Mouse (Mus musculus): ENCODE measurements around the gene Gm20521. TPM values are rescaled to one million over a fixed set of nuclear protein-coding genes. Genes with fewer than 3 reads are reported as not detected.

The Gm20521 gene
- polyA plus RNA-seq, 1 experiment = 0.74 TPM

GRCm38 (mm10) chr14:54884022-54884712 is 926 bp downstream of the Gm20521 start:
- DNase-seq (ENCODE audit: low read depth, low spot score) = no peak
- WGBS = 16% methylated on average over 21 of the region's 21 CpGs

- 85% methylated on average over 11 of the region's 11 CpGs for WGBS
- DNase-seq (ENCODE audit: low read depth, low spot score) = no peak
Measured at GRCm38 (mm10) chr14:54885309-54885708, 2.1 kb downstream of the Gm20521 start.

GRCm38 (mm10) chr14:54892200-54892599 is 9.0 kb downstream of the Gm20521 start, which contains the start of gene Pabpn1:
Gene Pabpn1, plus strand, starts transcription at chr14:54892500.
- no peak for DNase-seq (ENCODE audit: low read depth, low spot score)
- 93% methylated on average over 3 of the region's 3 CpGs for WGBS

- WGBS = under 1% methylated on average over 38 of the region's 38 CpGs
- DNase-seq (ENCODE audit: low read depth, low spot score) = peak; percentile 99
Measured at GRCm38 (mm10) chr14:54893651-54894181, 10.5 kb downstream of the Gm20521 start.

GRCm38 (mm10) chr14:54894296-54895151 is 11.3 kb downstream of the Gm20521 start:
- WGBS = under 1% methylated on average over 54 of the region's 54 CpGs
- no peak for DNase-seq (ENCODE audit: low read depth, low spot score)

GRCm38 (mm10) chr14:54897445-54897844 is 14.2 kb downstream of the Gm20521 start:
- WGBS = 42% methylated on average over 2 of the region's 2 CpGs

GRCm38 (mm10) chr14:54900383-54900782 is 17.1 kb downstream of the Gm20521 start:
- DNase-seq (ENCODE audit: low read depth, low spot score) = no peak
- WGBS = under 1% methylated on average over 3 of the region's 3 CpGs

More at GRCm38 (mm10) chr14:54897445-54897844, 14.2 kb downstream of the Gm20521 start:
- DNase-seq (ENCODE audit: low read depth, low spot score) = no peak

- DNase-seq (ENCODE audit: low read depth, low spot score) = no peak
- whole genome bisulfite sequencing = 75% methylated on average over 4 of the region's 4 CpGs
Measured at GRCm38 (mm10) chr14:54903641-54904040, 20.4 kb downstream of the Gm20521 start.

- DNase-seq (ENCODE audit: low read depth, low spot score) = no peak
- WGBS = 80% methylated on average over 7 of the region's 7 CpGs
Measured at GRCm38 (mm10) chr14:54908682-54909081, 25.4 kb downstream of the Gm20521 start.

GRCm38 (mm10) chr14:54912109-54912850 is 29.0 kb downstream of the Gm20521 start:
- no peak for DNase-seq (ENCODE audit: low read depth, low spot score)
- WGBS = 4% methylated on average over 67 of the region's 69 CpGs

- DNase-seq (ENCODE audit: low read depth, low spot score) = no peak
- under 1% methylated on average over 28 of the region's 28 CpGs for WGBS
Measured at GRCm38 (mm10) chr14:54912886-54913285, 29.6 kb downstream of the Gm20521 start, which contains the start of gene Slc22a17. Gene Slc22a17, minus strand, starts transcription at chr14:54913132.

GRCm38 (mm10) chr14:54913343-54913742 is 30.1 kb downstream of the Gm20521 start:
- 23% methylated on average over 10 of the region's 10 CpGs for WGBS
- DNase-seq (ENCODE audit: low read depth, low spot score) = no peak

- DNase-seq (ENCODE audit: low read depth, low spot score) = no peak
- 77% methylated on average over 16 of the region's 16 CpGs for WGBS
Measured at GRCm38 (mm10) chr14:54920076-54920685, 36.9 kb downstream of the Gm20521 start.

- 36% methylated on average over 7 of the region's 7 CpGs for WGBS
- no peak for DNase-seq (ENCODE audit: low read depth, low spot score)
Measured at GRCm38 (mm10) chr14:54924641-54925348, 41.6 kb downstream of the Gm20521 start.

GRCm38 (mm10) chr14:54925349-54926342 is 42.4 kb downstream of the Gm20521 start, which contains the start of gene Efs:
Gene Efs, minus strand, starts transcription at chr14:54926126.
- WGBS = 11% methylated on average over 57 of the region's 57 CpGs
- DNase-seq (ENCODE audit: low read depth, low spot score) = no peak

- DNase-seq (ENCODE audit: low read depth, low spot score) = no peak
- WGBS = 1% methylated on average over 56 of the region's 58 CpGs
Measured at GRCm38 (mm10) chr14:54926401-54927158, 43.3 kb downstream of the Gm20521 start.

GRCm38 (mm10) chr14:54927296-54927695 is 44.1 kb downstream of the Gm20521 start:
- no peak for DNase-seq (ENCODE audit: low read depth, low spot score)
- WGBS = 37% methylated on average over 7 of the region's 7 CpGs

Data from large intestine, adult 2 months (tissue).